Mouse (Mus musculus): ENCODE measurements at regions not wholly inside any gene's neighbourhood (a gene's known extent, or its start where the extent isn't known, plus 50 kb on each side); places are given as distances from the start of the nearest gene placed in this dataset.
A peak's percentile ranks its signal among the peaks of the same experiment; 100 is the strongest.

- H3K4me1 ChIP-seq (replicated peaks; ENCODE audit: insufficient read depth, low read length) = no peaks in the 10 kb centered on the region; the same call in 1 of the 2 replicates
- ATAC-seq (replicated peaks; ENCODE audit: low FRiP score, low read depth) (no peak), DNase-seq (ENCODE audit: low spot score) (no peak)
- no peak overlapping the region for H3K4me2 ChIP-seq (ENCODE audit: low read length)
- H3K4me3 ChIP-seq (replicated peaks; ENCODE audit: low read depth, low read length) = no peak overlapping the region
- no peaks in the 10 kb centered on the region for H3K27me3 ChIP-seq (ENCODE audit: insufficient read depth, low read length)
- peak; percentile 25; the same call in 1 of the 2 replicates for TF ChIP-seq CTCF (IDR thresholded peaks at IDR 0.05; ENCODE audit: low read depth)
- H3K9me3 ChIP-seq (replicated peaks; ENCODE audit: low read length) = no peaks in the 10 kb centered on the region
- H3K36me3 ChIP-seq (ENCODE audit: insufficient read depth, low read length) = no peaks in the 10 kb centered on the region
- H3K27ac ChIP-seq = no peak overlapping the region
- WGBS = 66% methylated on average over 4 of the region's 4 CpGs
- H3K9ac ChIP-seq (ENCODE audit: low read depth, low read length) = no peak overlapping the region
These were observed 81.0 kb upstream of the Trpc3 start for GRCm38 (mm10) chr3:36771011-36771410.

GRCm38 (mm10) chr3:36774023-36774422 is 84.1 kb upstream of the Trpc3 start:
- ATAC-seq (replicated peaks; ENCODE audit: low FRiP score, low read depth) (no peak), DNase-seq (ENCODE audit: low spot score) (no peak)
- Histone ChIP-seq H3K4me2 (ENCODE audit: low read length) (no peak overlapping the region), H3K4me1 (replicated peaks; ENCODE audit: insufficient read depth, low read length) (no peaks in the 10 kb centered on the region; the same call in 1 of the 2 replicates), H3K27ac (no peak overlapping the region), H3K9ac (ENCODE audit: low read depth, low read length) (no peak overlapping the region), H3K36me3 (ENCODE audit: insufficient read depth, low read length) (no peaks in the 10 kb centered on the region), H3K4me3 (replicated peaks; ENCODE audit: low read depth, low read length) (no peak overlapping the region), H3K9me3 (replicated peaks; ENCODE audit: low read length) (no peaks in the 10 kb centered on the region), H3K27me3 (ENCODE audit: insufficient read depth, low read length) (no peaks in the 10 kb centered on the region)
- WGBS = 47% methylated on average over 4 of the region's 4 CpGs
- no peak for TF ChIP-seq CTCF (IDR thresholded peaks at IDR 0.05; ENCODE audit: low read depth)

- DNase-seq (ENCODE audit: low spot score) = peak; percentile 62
- no peaks in the 10 kb centered on the region for H3K9me3 ChIP-seq (replicated peaks; ENCODE audit: low read length)
- no peak for ATAC-seq (replicated peaks; ENCODE audit: low FRiP score, low read depth)
- H3K36me3 ChIP-seq (ENCODE audit: insufficient read depth, low read length) = no peaks in the 10 kb centered on the region
- no peak overlapping the region for H3K4me3 ChIP-seq (replicated peaks; ENCODE audit: low read depth, low read length)
- no peaks in the 10 kb centered on the region for H3K27me3 ChIP-seq (ENCODE audit: insufficient read depth, low read length)
- no peak for TF ChIP-seq CTCF (IDR thresholded peaks at IDR 0.05; ENCODE audit: low read depth)
- WGBS = 47% methylated on average over 7 of the region's 7 CpGs
- H3K9ac ChIP-seq (ENCODE audit: low read depth, low read length) = no peak overlapping the region
- no peak overlapping the region for H3K4me2 ChIP-seq (ENCODE audit: low read length)
- H3K27ac ChIP-seq = 0 out of 2 replicates have a peak overlapping the region, but pooled peaks have one; percentile 8
- H3K4me1 ChIP-seq (replicated peaks; ENCODE audit: insufficient read depth, low read length) = no peaks in the 10 kb centered on the region
These were observed 84.5 kb upstream of the 4932438A13Rik start for GRCm38 (mm10) chr3:36778448-36778847.

DNA sequence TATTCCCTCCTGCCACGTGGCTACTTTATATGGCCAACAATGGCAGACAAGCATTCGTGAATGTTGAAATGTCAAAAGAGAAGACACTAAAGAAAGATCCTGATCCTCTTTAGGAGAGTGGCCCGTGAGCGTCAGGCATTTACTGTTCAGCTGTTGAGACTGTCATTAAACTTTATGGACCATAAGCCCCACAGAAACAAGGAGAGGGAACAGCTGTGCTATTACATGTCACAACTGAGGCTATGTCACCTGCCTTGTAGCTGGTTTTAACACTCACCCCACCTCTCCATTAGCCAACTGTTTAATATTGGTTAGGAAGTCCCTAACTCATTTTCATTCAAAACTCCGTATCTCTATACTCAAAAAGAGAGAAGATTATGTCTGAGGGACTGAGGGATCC is 76.3 kb upstream of the 4932438A13Rik start:
- Histone ChIP-seq H3K27ac (no peak overlapping the region), H3K4me2 (ENCODE audit: low read length) (no peak overlapping the region), H3K36me3 (ENCODE audit: insufficient read depth, low read length) (no peaks in the 10 kb centered on the region), H3K4me1 (replicated peaks; ENCODE audit: insufficient read depth, low read length) (no peaks in the 10 kb centered on the region), H3K9ac (ENCODE audit: low read depth, low read length) (no peak overlapping the region), H3K27me3 (ENCODE audit: insufficient read depth, low read length) (no peaks in the 10 kb centered on the region), H3K4me3 (replicated peaks; ENCODE audit: low read depth, low read length) (no peak overlapping the region), H3K9me3 (replicated peaks; ENCODE audit: low read length) (no peaks in the 10 kb centered on the region)
- WGBS = 35% methylated on average over 5 of the region's 5 CpGs
- ATAC-seq (replicated peaks; ENCODE audit: low FRiP score, low read depth) (0 out of 2 replicates have a peak, but pooled peaks have one; percentile 36), DNase-seq (ENCODE audit: low spot score) (peak; percentile 59)
- no peak for TF ChIP-seq CTCF (IDR thresholded peaks at IDR 0.05; ENCODE audit: low read depth)

DNA sequence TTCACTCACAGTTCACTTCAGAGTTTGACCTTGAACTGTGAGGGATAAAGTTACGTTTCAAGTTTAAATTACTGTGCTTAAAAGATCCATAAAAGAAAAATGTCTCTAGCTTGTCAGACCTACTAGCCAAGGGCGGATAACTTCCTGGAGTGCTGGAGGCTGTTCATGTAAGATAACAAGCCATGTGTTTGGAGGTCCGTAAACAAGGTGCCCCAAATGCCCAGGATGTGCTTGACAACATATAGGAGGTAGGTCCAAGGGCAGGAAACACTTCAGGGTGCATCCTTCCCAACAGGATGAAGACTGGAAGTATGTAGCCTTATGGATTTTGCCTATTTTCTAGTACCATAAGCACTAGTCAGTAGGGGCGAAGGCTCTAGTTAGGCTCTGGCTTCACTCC is 72.7 kb upstream of the 4932438A13Rik start:
- Histone ChIP-seq H3K9me3 (replicated peaks; ENCODE audit: low read length) (no peaks in the 10 kb centered on the region), H3K4me3 (replicated peaks; ENCODE audit: low read depth, low read length) (no peak overlapping the region), H3K4me2 (ENCODE audit: low read length) (no peak overlapping the region), H3K27me3 (ENCODE audit: insufficient read depth, low read length) (no peaks in the 10 kb centered on the region), H3K4me1 (replicated peaks; ENCODE audit: insufficient read depth, low read length) (no peaks in the 10 kb centered on the region), H3K27ac (no peak overlapping the region), H3K9ac (ENCODE audit: low read depth, low read length) (no peak overlapping the region), H3K36me3 (ENCODE audit: insufficient read depth, low read length) (no peaks in the 10 kb centered on the region)
- DNase-seq (ENCODE audit: low spot score) (no peak), ATAC-seq (replicated peaks; ENCODE audit: low FRiP score, low read depth) (no peak)
- no peak for TF ChIP-seq CTCF (IDR thresholded peaks at IDR 0.05; ENCODE audit: low read depth)
- 44% methylated on average over 4 of the region's 4 CpGs for WGBS

DNA sequence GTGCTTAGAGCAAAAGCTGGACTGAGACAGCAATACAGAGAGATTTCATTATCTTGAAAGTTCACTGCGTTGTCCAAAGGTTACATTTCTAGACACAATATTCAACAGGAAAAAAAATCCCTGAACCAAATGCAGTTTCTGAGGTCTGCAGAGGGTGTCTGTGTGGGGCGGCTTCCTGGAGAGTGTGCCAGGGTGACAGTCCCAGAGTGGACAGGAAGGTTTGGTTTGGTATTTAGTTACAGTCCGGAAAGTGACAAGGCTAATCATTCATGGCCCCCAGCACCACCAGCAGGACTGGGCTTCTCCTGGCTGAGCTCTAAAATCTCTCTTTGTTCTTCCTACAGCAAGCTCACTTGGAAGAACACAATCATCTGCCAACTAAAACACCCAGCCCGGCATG is 65.9 kb upstream of the 4932438A13Rik start:
- no peak overlapping the region for H3K27ac ChIP-seq
- no peak overlapping the region for H3K9ac ChIP-seq (ENCODE audit: low read depth, low read length)
- H3K27me3 ChIP-seq (ENCODE audit: insufficient read depth, low read length) = no peaks in the 10 kb centered on the region
- no peaks in the 10 kb centered on the region for H3K36me3 ChIP-seq (ENCODE audit: insufficient read depth, low read length)
- WGBS = 25% methylated on average over 4 of the region's 4 CpGs
- DNase-seq (ENCODE audit: low spot score) (peak; percentile 60), ATAC-seq (replicated peaks; ENCODE audit: low FRiP score, low read depth) (no peak)
- H3K4me1 ChIP-seq (replicated peaks; ENCODE audit: insufficient read depth, low read length) = no peaks in the 10 kb centered on the region
- no peaks in the 10 kb centered on the region for H3K9me3 ChIP-seq (replicated peaks; ENCODE audit: low read length)
- H3K4me3 ChIP-seq (replicated peaks; ENCODE audit: low read depth, low read length) = no peak overlapping the region
- H3K4me2 ChIP-seq (ENCODE audit: low read length) = no peak overlapping the region; the same call in 1 of the 2 replicates
- TF ChIP-seq CTCF (IDR thresholded peaks at IDR 0.05; ENCODE audit: low read depth) = no peak

All from kidney, postnatal 0 days (tissue).